Mouse (Mus musculus): ENCODE data around the gene Fgfr2.

Fgfr2 gene

GRCm38 (mm10) chr7:130948563-130949208, 2174.5 kb downstream of the Fgfr2 start:
- no peak for DNase-seq (ENCODE audit: low read depth)

- DNase-seq (ENCODE audit: low read depth), result no peak
Observed at GRCm38 (mm10) chr7:130946303-130946702, 2176.8 kb downstream of the Fgfr2 start.

DNA sequence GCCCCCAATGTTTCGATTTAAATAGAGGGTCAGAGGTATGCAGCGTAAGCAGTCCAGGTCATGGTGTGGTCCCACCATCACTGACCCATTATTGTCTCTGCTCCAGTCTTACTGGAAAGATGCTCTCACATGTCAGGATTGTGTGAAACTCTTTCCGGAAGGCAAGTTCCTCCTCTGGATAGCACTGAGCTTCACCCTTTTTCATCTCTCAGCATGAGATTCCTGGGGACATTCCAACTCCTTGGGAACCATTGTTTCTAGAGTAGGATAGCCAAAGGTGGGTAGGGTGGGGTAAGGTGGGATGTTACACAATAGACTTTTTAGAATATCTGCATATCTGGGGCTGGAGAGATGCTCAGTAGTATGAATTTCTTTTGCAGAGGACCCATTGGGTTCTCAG, 2177.4 kb downstream of the Fgfr2 start:
- DNase-seq (ENCODE audit: low read depth), result no peak

DNA sequence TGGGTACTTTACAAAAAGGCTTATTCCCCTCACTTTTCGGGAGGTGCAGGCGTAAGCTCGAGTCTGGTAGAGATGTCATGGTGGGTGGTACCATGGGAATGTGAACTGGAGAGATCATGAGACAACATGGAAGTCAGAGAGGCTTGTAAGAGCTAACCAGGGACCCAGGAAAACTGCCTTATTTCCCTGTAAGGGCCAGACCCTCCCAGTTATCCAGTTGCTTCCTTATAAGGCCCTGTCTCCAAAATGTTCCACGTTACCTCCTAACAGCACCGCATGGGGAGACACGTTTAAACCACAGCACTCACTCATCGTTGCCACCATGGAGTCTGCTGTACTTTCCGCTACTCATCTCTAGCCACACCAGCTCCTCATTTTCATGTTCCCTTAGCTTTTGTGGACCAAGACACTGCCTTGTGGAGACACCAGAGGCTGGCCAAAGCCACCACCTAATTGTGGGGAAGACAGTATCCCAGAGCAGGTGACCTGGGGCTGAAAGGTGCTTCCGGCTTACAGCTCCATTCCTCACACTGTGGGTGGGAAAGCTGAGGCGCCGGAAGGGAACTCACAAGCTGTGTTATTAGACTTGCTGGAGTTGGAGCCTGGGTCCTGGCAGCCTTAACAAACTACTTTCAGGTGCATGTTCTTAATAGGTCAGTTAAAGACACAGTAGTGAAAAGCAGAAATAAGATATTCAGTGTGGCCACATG, 2178.2 kb downstream of the Fgfr2 start:
- DNase-seq (ENCODE audit: low read depth), result no peak

GRCm38 (mm10) chr7:130943280-130943895, 2179.8 kb downstream of the Fgfr2 start:
- DNase-seq (ENCODE audit: low read depth), result no peak

DNA sequence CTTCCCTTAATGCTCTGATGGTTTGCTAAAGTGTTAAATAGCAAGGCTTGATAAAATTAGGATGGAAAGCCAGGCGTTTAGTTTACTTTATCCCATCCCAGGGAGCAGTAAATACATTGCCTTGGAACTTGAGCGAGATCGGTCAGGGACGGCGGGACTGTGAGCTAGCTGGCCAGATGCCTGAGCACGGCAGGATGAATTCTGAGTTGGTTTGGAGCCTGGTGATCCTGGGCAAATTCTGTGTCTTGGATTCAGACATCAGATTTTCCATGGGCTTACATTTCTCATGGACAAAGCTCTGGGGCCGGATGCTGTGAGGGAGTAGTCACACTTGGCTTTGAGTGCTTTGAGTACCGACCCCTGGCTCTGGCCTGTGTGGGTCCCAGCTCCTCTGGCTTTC, 2182.4 kb downstream of the Fgfr2 start:
- no peak for DNase-seq (ENCODE audit: low read depth)

- no peak for DNase-seq (ENCODE audit: low read depth)
Observed at GRCm38 (mm10) chr7:130938896-130939295, 2184.3 kb downstream of the Fgfr2 start.

DNA sequence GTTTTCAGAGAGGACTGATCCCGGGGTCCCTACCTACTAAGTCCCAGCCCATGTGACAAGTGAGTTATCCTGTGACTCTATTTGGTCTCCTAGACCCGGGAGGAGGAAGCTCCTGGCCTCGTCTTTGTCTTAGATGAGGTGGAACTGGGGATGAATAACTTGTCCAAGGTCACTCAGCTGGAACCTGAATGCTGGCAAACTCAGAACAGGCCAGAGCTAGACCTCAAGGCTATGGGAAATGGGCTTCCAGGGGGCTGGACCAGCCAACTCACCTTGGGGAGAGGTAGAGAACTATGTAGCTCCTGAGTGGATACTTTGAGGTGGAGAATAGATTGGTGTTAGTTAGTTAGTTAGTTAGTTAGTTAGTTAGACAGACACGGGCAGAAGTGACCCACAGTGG, 2185.1 kb downstream of the Fgfr2 start:
- no peak for DNase-seq (ENCODE audit: low read depth)

GRCm38 (mm10) chr7:130937266-130937841, 2185.8 kb downstream of the Fgfr2 start:
- no peak for DNase-seq (ENCODE audit: low read depth)

GRCm38 (mm10) chr7:130936472-130936951, 2186.6 kb downstream of the Fgfr2 start:
- DNase-seq (ENCODE audit: low read depth), result no peak

DNA sequence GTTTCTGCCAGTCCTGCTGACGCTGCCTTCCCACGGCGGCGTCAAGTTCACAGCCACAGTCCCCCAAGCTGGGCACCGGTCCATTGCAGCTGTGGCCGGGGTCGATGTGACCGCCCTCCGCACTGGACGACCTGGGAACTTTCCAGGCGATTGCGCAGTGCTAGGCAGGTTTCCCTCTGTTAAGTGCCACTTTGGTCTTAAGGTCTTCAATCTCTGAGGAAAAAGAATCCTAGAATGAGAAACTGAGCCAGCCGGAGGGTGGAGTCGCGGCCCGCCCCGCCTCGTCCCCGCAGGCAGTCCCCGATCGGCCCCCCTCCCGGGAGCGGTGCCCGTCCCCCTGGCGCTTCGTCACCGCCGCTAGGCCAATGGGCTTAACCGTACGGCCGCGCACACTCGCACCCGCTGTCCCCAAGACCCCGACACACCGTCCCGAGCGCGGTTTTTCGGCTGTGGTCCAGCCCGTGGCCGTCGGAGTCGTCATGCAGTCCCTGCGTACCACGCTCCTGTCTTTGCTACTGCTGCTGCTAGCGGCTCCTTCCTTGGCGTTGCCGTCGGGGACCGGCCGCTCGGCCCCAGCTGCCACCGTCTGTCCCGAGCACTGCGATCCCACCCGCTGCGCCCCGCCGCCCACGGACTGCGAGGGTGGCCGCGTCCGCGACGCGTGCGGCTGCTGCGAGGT, 2187.2 kb downstream of the Fgfr2 start, which contains the start of gene Htra1:
Htra1 (plus strand) TSS at position 319 of the 679 bp plus-strand sequence.
- DNase-seq (ENCODE audit: low read depth), result no peak

DNA sequence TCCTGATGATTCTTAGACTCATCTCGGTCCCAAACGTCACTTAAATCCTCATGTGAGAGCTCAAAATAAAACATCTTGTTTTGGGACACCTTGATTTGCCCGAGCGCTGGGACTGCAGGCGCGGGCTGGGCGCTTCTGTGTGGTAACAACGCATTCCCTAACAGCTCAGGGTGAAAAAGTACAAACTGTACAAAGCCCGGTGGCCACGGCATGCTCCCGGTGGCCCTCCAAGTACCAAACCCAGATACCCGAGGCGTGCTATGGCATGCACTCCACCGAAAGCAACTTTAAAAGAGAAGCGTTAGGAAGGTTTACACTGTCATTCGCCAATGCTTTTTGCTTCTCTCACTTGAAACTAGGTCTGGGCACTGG, 2187.7 kb downstream of the Fgfr2 start:
- DNase-seq (ENCODE audit: low read depth), result no peak

DNA sequence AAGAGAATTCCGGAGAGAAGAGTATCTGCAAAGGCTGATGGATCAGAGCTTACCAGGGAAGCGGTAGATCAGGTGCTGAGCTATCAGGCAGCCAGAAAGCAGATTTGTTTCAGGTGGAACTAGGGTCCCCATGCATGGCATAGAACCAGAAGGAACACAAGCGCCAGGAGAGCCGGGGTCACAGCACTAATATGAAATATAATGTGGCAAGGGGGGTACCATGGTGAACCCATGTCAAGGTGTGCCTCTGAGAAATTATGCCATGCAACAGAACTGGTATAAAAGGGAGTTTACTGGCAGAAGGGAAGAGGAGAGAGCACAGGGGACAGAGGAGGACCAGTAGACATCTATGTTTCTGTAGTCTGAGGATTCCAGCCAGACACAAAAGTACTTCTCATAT, 2188.5 kb downstream of the Fgfr2 start:
- DNase-seq (ENCODE audit: low read depth), result no peak

- no peak for DNase-seq (ENCODE audit: low read depth)
Observed at GRCm38 (mm10) chr7:130932921-130933320, 2190.2 kb downstream of the Fgfr2 start.

GRCm38 (mm10) chr7:130930401-130930800, 2192.7 kb downstream of the Fgfr2 start:
- DNase-seq (ENCODE audit: low read depth), result no peak

- DNase-seq (ENCODE audit: low read depth), result no peak
Observed at GRCm38 (mm10) chr7:130922981-130923731, 2200.0 kb downstream of the Fgfr2 start.

DNA sequence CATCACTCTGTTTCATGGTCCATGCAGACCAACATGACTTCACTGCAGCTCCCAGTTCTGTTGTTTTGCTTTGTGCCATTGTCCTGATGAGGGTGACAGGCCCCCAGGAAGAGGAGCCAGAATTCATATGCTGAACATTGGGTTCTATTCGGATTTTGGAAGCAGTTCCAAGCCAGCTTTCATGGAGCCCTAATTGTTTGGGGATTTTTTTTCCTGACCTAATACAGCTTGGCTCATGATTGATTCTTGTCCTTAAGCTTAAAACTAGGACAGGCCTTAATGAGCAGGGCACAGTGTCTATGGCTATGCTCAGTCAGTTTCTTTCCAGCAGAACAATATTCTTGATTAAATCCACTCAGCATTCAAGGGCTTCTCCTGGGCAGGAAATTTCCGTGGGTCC, 2204.9 kb downstream of the Fgfr2 start:
- no peak for DNase-seq (ENCODE audit: low read depth)

DNA sequence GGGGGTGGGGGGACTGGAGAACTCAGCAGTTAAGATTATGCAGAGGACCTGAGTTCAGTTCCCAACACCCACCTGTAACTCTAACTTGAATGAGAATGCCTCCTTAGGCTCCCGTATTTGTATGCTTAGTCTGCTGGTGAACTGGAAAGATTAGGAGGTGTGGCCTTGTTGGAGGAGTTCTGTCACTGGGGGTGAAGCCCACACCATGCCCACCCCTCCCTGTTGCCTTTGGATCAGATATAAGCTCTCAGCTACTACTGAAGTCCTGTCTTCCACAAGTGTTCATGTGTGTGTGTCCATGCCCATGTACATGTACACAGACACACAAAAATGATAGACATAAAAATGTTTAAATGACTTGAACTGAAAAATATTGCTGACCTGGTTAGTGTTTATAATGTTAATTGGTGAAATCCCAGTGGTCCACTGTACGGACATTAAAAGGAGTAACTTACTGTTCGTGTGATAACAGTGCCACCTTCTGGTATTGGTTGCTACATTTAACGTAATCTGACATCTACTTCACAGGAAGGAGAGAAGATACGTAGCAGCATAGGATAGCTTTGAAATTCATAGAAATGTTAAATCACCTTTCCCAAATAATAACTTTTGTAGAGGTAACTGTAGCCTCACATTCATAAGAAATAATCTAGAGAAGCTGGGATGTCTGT, 2208.3 kb downstream of the Fgfr2 start:
- no peak for DNase-seq (ENCODE audit: low read depth)

GRCm38 (mm10) chr7:130910841-130911240, 2212.3 kb downstream of the Fgfr2 start:
- no peak for DNase-seq (ENCODE audit: low read depth)

DNA sequence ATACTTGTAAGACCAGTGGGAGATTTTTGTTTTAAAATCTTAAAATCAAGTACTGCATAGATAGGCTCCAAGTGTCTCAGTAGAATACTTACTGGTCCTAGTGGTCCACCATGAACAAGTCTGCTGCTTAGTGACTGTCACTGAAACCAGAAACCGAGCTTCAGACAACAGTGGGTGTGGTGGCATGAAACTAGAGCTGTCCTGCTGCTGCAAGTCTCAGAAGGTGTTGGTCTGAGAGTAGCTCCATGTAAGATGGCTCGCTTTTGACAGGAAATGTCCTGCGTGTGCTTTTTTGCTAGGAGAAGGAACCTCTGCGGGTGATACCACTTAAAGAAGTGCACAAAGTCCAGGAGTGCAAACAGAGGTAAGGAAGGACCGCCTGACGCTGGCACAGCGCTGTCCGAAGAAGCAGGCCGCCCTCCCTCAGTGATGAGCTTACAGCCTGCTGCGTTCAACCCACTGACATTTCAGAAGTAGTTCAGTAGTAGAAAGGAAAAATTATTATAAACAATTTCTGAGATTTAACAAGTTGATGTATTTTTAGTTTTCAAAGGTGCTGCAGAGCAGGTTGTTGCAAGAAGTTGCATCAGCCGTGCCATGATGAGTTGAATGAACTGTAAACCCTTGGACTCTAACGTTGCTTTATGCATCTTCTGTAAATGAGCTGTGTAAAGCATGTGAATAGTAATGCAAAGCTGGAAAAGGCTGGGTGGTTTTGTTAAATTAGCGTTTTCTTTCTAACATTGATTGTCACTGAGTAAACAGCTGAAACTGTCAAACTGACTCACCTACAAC, 2218.4 kb downstream of the Fgfr2 start:
- no peak for DNase-seq (ENCODE audit: low read depth)

All from fibroblast of lung, adult 2 months (primary cell).